Mouse (Mus musculus) T-helper 17 cell (primary cell): ENCODE data around the gene Large1.

ENCODE experiments used
- in situ Hi-C, 2 experiments: fragments of 300-600 bp; cut with MboI, MseI; formaldehyde crosslinking; loops; 1 replicate in 1 of 2; 2 replicates in 1 of 2; pipeline ENCODE4 v1.15.1; 2025; ENCODE audit warnings: high pct_unique_total_duplicates in 2 of 2

Gene Large1

DNA sequence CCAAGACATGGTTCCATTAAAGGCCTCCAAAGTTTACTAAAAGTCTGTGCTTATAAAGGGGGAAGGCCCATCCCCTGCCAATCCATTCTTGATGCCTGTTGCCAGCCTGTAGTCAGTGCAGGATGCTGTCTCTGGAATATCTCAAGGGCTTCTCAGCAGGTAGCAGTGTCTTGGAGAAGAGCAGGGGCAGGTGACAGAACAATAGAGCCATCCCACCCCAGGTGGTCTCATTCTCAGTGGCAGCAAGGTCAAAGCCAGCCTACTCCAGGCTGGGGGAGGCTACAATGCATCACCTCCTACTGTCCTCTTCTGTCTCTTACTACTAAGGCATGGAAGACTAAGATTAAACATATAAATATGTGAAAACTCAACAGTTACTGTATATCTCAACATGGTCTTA is 323.6 kb downstream of the Large1 start:
- in situ Hi-C loops, result loop anchor here in 1 of 2 experiments (10.0 kb wide), 1 partner anchor 1315 kb away; no protein-coding TSS in a partner anchor

GRCm38 (mm10) chr8:73018241-73018640 is 335.1 kb downstream of the Large1 start:
- in situ Hi-C loops, result no loop called here

DNA sequence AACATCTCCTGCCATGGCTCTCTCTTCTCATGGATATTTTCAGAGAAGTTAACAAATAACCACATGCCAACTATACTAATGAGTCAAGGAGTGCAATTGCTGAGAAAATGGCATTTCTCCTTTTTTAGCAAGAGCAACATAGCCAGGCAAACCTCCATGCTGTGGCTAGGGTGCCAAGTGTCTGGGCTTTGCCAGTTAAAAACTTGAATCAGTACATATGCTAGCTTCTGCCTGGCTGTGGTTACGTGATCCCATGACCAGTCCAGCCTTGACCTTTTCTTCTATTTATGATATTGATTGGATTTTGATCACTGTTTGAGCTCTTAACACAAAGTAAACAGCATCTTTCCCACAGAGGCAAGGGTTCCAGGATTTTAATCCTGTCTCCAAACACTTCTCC is 335.7 kb downstream of the Large1 start:
- in situ Hi-C loops, result no loop called here

DNA sequence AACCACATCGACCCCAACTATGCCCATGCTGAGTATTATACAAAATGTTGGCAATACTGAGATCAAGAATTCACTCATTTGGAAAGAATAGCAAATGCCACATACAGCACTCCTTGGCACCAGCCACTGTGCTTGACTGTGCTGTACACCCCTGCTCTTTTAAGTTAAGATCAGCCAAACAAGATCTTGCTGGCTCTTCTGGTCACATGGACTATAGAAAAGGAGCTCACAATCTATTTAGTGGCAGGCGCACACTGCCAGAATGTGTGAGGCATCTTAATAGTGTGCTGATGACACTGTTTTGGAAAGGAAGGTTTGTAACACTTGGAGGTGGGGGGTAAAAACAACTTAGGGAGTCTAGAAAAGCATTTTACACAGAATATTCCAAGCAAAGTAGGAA is 337.0 kb downstream of the Large1 start:
- in situ Hi-C loops, result no loop called here

DNA sequence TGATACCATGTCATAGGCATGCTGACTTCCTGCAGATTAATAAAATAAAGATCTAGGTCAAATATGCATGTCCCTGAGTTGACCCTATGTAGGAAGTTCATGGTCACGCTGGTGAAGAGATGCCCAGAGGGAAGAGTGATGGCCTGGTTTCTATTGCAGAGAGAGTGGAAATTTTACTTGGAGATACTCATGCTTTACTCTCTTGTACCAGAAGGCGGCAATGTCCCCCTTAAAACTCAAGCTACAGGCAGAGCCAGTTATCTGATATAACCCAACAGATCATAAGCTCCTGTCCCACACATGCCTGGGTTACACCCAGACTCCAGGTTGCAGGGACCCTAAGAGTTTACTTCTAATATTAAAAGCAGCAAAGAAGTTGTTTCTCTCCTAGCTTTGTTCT is 345.9 kb downstream of the Large1 start:
- in situ Hi-C loops, result no loop called here

DNA sequence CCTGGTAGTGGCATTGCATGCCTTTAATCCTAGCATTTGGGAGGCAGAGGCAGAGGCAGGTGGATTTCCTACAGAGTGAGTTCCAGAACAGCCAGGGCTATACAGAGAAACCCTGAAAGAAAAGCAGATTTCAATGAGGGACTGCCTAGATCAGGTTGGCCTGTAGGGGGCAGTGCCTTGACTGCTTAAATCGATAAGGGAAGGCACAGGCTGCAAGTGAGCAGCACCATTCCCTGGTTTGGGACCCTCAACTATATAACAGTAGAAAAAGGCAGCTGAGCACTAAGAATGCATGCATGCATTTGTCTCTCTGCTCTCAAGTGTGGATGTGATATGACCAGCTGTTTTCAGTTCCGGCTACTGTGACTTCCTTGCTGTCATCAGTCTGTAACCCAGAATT is 349.5 kb downstream of the Large1 start:
- in situ Hi-C loops, result no loop called here

- in situ Hi-C loops, result loop anchor here in 1 of 2 experiments (5.0 kb wide), 1 partner anchor 52 kb away; no protein-coding TSS in a partner anchor
Measured at GRCm38 (mm10) chr8:72993831-72994230, 359.5 kb downstream of the Large1 start.

DNA sequence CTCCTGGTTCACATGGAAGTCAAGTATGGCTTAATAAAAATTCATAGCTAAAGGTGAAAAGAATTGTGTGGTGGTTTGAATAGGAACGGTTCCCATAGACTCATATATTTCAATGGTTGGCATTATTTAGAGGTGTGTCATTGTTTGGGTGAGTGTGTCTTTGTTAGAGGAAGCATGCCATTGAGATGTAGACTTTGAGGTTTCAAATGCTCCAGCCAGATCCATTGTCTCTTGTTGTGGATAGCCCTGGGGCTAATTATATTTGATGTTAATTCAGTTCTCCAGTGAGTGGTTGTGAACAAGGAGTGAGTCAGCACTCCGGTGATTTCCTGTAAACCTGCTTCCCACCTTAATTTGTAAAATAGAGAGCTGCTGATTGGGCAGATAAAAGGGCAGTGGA is 362.9 kb downstream of the Large1 start:
- in situ Hi-C loops, result loop anchor here in 1 of 2 experiments (5.0 kb wide), 1 partner anchor 48 kb away; no protein-coding TSS in a partner anchor

DNA sequence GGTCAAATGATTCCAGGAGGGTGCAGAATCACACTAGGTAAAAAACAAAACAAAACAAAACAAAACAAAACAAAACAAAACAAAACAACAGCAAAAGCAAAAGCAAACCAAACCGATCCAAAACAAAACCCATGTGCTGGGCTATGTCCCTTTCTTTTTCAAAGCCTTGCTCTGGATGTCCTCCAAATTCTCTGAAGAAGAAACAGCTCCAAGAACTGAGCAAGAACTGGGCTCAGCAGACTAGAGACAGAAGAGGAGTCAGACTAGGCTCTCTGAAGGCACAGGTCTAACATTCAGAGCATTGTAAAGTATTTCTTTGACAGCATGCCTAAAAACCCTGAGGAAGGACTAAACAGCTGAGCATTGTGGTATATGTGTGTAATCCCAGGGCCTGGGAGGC is 370.5 kb downstream of the Large1 start:
- in situ Hi-C loops, result no loop called here

GRCm38 (mm10) chr8:72955074-72955473 is 398.3 kb downstream of the Large1 start:
- in situ Hi-C loops, result no loop called here

DNA sequence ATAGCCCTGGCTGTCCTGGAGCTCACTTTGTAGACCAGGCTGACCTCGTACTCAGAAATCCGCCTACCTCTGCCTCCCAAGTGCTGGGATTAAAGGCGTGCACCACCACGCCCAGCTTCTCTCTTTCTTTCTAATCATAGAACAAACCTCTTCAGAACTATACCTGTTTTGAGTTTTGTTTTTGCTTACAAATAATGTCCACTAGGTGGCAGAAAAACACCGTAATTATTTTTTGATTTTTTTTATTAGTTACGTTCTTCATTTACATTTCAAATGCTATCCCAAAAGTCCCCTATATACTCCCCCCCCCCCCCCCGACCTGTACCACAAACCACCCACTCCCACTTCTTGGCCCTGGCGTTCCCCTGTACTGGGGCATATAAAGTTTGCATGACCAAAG is 411.9 kb downstream of the Large1 start:
- in situ Hi-C loops, result loop anchor here (5.0 to 25.0 kb wide), 2 partner anchors 51 to 1996 kb away; no protein-coding TSS in a partner anchor

DNA sequence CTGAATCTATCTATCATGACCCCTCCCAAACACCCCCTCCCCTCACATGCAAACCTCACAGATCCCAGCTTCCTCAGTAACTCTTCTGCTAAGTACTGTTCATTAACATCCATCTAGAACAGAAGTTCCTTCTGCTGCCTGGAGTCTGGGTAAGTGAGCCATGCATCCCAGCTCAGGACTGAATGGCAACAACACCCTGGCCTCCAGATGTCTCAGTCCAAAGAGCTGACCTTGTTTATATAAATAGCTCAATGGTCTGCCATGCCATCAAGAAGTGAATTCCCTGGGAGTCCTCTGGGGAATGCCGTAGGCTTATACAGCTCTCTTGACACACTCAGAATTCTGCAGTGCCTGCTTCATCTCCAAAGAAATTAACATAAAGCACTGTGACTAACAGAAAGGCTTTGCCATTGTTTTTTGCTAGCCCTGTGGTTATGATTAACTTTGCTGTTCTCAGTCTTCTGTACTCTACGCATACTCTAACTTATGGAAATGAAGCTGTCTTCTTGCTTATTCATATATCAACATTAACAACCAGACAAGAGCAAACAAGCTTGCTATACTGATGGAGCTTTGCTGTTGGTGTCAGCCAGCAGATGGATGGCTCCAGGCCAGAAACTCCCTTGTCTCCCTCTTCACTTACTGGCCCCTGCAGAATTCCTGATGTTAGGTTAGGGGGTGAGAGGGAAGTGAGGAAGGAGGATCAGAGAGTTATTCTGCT is 434.0 kb downstream of the Large1 start:
- in situ Hi-C loops, result loop anchor here in 1 of 2 experiments (10.0 kb wide), 1 partner anchor 225 kb away; no protein-coding TSS in a partner anchor

- in situ Hi-C loops, result no loop called here
Measured at GRCm38 (mm10) chr8:72905491-72905890, 447.8 kb downstream of the Large1 start.

- in situ Hi-C loops, result no loop called here
Measured at GRCm38 (mm10) chr8:72901591-72901990, 451.7 kb downstream of the Large1 start.

- in situ Hi-C loops, result no loop called here
Measured at GRCm38 (mm10) chr8:72899321-72899720, 454.0 kb downstream of the Large1 start.

- in situ Hi-C loops, result no loop called here
Measured at GRCm38 (mm10) chr8:72883033-72883432, 470.3 kb downstream of the Large1 start.

DNA sequence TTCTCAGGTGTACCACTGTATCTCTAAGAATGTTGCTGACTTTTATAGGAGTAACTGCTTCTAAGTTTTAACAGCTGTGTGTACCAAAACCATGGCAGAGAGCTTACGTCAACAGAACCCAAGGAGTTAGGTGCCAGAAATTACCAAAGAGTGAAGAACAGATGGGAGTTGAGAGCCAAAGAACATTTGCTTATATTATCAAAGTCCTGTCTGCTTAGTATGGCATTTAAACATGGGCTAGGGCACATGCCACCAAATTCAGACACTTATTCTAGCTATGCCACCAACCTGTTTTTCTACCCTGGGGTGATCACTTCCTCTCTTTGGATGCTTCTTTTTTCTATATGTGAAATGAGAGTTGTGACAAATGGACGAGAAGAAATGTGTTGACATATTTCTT is 479.9 kb downstream of the Large1 start:
- in situ Hi-C loops, result no loop called here

DNA sequence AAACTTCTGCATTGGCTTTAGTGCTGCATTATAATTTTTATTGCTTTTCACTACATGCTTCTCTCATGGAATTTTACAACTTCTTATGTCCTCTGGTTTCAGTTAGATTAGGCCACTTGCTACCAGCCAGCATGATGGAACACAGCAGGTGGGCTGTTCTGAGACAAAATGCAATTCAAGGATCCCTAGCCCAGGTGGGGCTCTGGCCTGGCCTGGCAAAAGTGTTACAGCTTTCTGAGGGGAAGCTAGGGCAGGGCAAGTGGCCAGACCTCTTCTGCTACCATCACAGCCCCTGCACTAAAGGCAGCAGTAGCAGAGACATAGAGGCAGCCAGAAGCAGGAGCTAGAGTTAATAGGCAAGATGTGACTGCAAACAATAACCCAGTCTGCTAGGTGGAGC is 506.5 kb downstream of the Large1 start:
- in situ Hi-C loops, result no loop called here

GRCm38 (mm10) chr8:72835863-72836262 is 517.5 kb downstream of the Large1 start:
- in situ Hi-C loops, result no loop called here

DNA sequence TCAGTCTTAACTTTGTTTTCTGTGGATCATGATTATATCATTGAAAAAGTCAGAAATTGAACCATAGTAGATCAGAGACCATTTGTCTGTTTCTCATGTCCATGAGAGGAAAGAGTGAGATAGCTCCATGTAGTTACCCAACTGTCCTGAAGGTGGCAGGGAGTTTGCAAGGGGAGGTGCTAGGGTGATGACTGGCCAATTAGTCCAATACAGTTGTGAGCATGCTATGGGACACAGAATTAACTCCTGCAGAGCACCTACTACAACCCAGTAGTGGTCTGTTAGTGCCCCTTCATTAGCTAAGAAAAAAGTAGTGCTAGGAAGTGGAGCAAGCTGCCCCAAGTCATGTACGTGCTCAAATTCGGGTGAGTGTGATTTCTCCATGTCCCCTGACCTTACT is 520.2 kb downstream of the Large1 start:
- in situ Hi-C loops, result no loop called here

DNA sequence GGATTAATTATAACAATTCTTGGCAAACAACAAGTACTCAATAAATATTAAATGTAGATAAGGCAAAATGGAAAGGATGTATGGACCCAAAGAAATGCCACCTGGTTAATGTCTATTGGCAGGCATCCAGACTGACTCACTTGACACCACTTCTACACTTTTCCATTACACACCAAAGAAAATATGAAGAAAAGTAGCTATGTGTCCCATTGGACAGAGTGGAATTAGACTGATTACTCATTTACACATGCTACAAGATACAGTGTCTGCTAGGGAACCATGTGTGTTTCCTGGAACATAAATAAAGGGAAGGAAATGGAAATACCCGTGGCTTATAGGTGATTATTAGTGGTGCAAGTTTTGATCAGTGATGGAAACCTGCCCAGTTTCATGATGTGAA is 521.0 kb downstream of the Large1 start:
- in situ Hi-C loops, result no loop called here

GRCm38 (mm10) chr8:72817655-72818349 is 535.5 kb downstream of the Large1 start:
- in situ Hi-C loops, result no loop called here

DNA sequence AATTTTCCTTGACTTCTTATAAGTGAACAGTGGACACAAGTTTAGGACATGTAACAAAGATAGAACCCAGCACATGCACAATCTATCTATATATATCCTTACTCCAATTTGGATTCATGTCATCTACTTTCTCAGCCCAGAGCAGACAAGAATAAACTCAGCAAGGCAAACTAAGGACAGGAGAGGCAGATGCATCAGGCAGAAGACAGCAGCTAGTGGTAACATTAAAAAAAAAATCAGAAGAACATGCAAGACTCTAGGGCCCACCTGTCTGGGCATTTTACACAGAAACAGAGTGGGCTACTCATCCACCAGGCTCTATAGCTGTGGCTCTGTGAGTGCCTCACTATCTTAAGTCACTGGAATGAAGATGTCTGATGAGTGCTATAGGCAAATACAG is 536.7 kb downstream of the Large1 start:
- in situ Hi-C loops, result no loop called here
